Mouse (Mus musculus) bone marrow, adult 2 months (tissue): ENCODE measurements around the gene Tcf25.

ENCODE experiments used
- CTCF ChIP-seq: fragments of 200-500 bp; IDR thresholded peaks from 2 replicates; pipeline ENCODE4 v1.5.1; 2011; ENCODE audit warnings: low read length, control low read depth; ENCODE audit not compliant: control insufficient read depth, insufficient read depth
- POLR2A ChIP-seq: fragments of 200-500 bp; IDR thresholded peaks from 2 replicates; pipeline ENCODE4 v1.6.1; 2011; ENCODE audit warnings: low read depth, mild to moderate bottlenecking, control low read depth, low read length, borderline replicate concordance; ENCODE audit not compliant: control insufficient read depth

DNA sequence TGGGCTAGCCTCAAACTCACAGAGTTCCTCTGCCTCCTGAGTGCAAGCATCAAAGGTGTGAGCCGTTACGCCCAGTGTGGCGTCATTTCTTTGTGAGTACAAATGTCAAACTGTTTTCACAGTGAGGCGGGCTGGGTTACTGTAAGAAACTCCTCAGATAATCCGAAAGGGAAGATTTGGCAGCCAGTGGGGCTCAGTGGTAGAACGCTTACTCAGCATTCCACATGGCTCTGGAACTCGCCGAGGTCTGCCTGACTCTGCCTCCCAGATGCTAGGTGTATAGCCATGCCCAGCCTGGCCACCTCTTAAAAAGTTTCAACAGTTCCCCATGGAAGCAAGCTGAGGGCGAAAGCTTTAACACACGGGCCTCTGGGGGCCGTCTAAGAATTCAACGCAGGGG is 21.4 kb upstream of the Tcf25 start:
- TF ChIP-seq CTCF: no peak
- no peak for TF ChIP-seq POLR2A
